Mouse (Mus musculus) midbrain, embryonic 16.5 days (tissue): Measurements from ENCODE around the gene Ywhaq. TPM values are rescaled to one million over a fixed set of nuclear protein-coding genes. Genes with fewer than 3 reads are reported as not detected.

Experiments
- ATAC-seq: fragments of 200-750 bp; cut with Nextera tagmentation; 2 replicates; pipeline ENCODE4 v1.8.0; 2017; ENCODE audit warnings: moderate TSS enrichment
- H3K27ac ChIP-seq: fragments of 300-500 bp; sonication (generic); 2 replicates; pipeline ENCODE4 v1.5.1; 2014; ENCODE audit warnings: mild to moderate bottlenecking, low read length, mixed read lengths
- H3K27me3 ChIP-seq: fragments of 300-500 bp; sonication (generic); 2 replicates; pipeline ENCODE4 v1.6.1; 2014; ENCODE audit warnings: low read depth, low read length, mixed read lengths; ENCODE audit not compliant: control insufficient read depth, insufficient read depth
- H3K36me3 ChIP-seq: fragments of 300-500 bp; sonication (generic); 2 replicates; pipeline ENCODE4 v1.6.1; 2014; ENCODE audit warnings: mild to moderate bottlenecking, low read length, moderate library complexity, mixed read lengths; ENCODE audit not compliant: control insufficient read depth, insufficient read depth
- H3K4me1 ChIP-seq: fragments of 300-500 bp; sonication (generic); 2 replicates; pipeline ENCODE4 v1.6.1; 2014; ENCODE audit warnings: mild to moderate bottlenecking, low read length, mixed read lengths; ENCODE audit not compliant: control insufficient read depth, insufficient read depth
- H3K4me2 ChIP-seq: fragments of 300-500 bp; sonication (generic); 2 replicates; pipeline ENCODE4 v1.6.1; 2014; ENCODE audit warnings: mild to moderate bottlenecking, low read length, mixed read lengths
- H3K4me3 ChIP-seq: fragments of 300-500 bp; sonication (generic); 2 replicates; pipeline ENCODE4 v1.5.1; 2014; ENCODE audit warnings: low read depth, mild to moderate bottlenecking, low read length, moderate library complexity, mixed read lengths
- H3K9ac ChIP-seq: fragments of 300-500 bp; sonication (generic); 2 replicates; pipeline ENCODE4 v1.6.1; 2014; ENCODE audit warnings: low read depth, low read length, mixed read lengths
- H3K9me3 ChIP-seq: fragments of 300-500 bp; sonication (generic); replicated peaks from 2 replicates; pipeline ENCODE4 v1.6.1; 2014; ENCODE audit warnings: mild to moderate bottlenecking, low read length, mixed read lengths; ENCODE audit not compliant: control insufficient read depth, poor library complexity, severe bottlenecking
- WGBS: fragments of 180-500 bp; shearing (Covaris S2); extraction: QIAGEN DNeasy Blood & Tissue Kit; methylation state at CpG from one replicate; pipeline ENCODE4 v1.1.7; 2014; 5-methylcytosine and 5-hydroxymethylcytosine counted together
- polyA plus RNA-seq: library from polyadenylated mRNA; unstranded; fragments of >200 nt; fragmentation: Nextera tagmentation; extraction: Ambion mirVana; gene quantifications from 2 replicates; pipeline ENCODE4 v1.2.1, GENCODE M21; 2015

Gene Ywhaq
- polyA plus RNA-seq, 1 experiment from 2014 or later: 1,279 TPM

DNA sequence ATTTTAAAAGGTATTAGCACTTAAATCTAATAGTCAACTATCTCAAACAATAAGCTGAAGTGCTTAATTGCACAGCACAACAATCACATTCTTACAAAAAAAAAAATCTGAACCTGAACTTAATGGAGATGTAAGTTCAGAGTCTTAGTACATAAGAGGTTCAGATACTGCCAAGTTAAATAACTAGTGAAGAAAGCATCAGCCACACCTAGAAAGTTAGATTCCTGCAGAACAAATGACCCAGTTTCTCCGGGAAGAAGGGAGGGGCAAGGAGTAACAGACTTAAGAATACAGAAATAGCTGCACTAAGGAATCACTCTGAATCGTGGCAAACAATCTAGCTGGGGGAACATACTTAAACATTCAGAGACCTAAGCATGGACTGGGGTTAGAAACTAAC is 54.8 kb downstream of the Ywhaq start:
- Histone ChIP-seq H3K27me3 (no peaks in the 10 kb centered on the region), H3K4me2 (no peak overlapping the region), H3K9me3 (no peaks in the 10 kb centered on the region), H3K4me1 (no peaks in the 10 kb centered on the region), H3K27ac (no peak overlapping the region), H3K9ac (no peak overlapping the region), H3K4me3 (no peak overlapping the region), H3K36me3 (no peaks in the 10 kb centered on the region)
- 88% methylated on average over 2 of the region's 2 CpGs for WGBS
- no peak for ATAC-seq

GRCm38 (mm10) chr12:21353681-21354080 is 63.8 kb downstream of the Ywhaq start:
- no peak overlapping the region for H3K4me3 ChIP-seq
- H3K9ac ChIP-seq: no peak overlapping the region
- 97% methylated on average over 8 of the region's 8 CpGs for WGBS
- H3K27me3 ChIP-seq: no peaks in the 10 kb centered on the region
- H3K27ac ChIP-seq: no peak overlapping the region
- no peak overlapping the region for H3K4me2 ChIP-seq
- no peaks in the 10 kb centered on the region for H3K4me1 ChIP-seq
- no peak for ATAC-seq
- no peaks in the 10 kb centered on the region; the same call in 1 of the 2 replicates for H3K9me3 ChIP-seq
- peaks cover 20% of the 10 kb centered on the region for H3K36me3 ChIP-seq

GRCm38 (mm10) chr12:21350113-21350876 is 67.1 kb downstream of the Ywhaq start:
- no peak for ATAC-seq
- H3K36me3 ChIP-seq: peaks cover 20% of the 10 kb centered on the region
- H3K9ac ChIP-seq: no peak overlapping the region
- no peaks in the 10 kb centered on the region for H3K27me3 ChIP-seq
- H3K27ac ChIP-seq: no peak overlapping the region
- no peak overlapping the region for H3K4me3 ChIP-seq
- no peaks in the 10 kb centered on the region for H3K4me1 ChIP-seq
- H3K9me3 ChIP-seq: no peaks in the 10 kb centered on the region; the same call in 1 of the 2 replicates
- no peak overlapping the region for H3K4me2 ChIP-seq
- 8% methylated on average over 7 of the region's 7 CpGs for WGBS

DNA sequence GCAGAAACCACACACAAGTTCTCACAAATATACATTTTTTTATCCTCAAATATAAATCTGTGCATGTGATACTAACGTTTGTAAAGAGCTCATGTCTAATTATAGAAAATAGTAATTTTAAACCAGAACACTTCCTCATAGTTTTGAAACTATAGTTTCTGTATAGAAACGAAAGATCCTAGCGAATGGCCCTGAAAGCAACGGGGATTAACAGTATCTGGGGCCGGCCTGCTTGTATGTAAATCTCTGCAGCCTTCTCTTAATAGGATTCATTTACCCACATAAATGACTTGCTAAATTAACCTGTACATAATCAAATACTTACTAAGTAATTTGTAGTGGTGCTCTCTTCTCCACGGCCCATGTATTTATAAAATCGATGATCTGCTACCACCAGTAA is 70.5 kb downstream of the Ywhaq start:
- no peak for ATAC-seq

GRCm38 (mm10) chr12:21340674-21341073 is 76.8 kb downstream of the Ywhaq start:
- H3K4me2 ChIP-seq: no peak overlapping the region
- H3K9ac ChIP-seq: no peak overlapping the region
- 93% methylated on average over 5 of the region's 5 CpGs for WGBS
- peaks cover 15% of the 10 kb centered on the region for H3K36me3 ChIP-seq
- H3K4me1 ChIP-seq: no peaks in the 10 kb centered on the region
- no peaks in the 10 kb centered on the region for H3K27me3 ChIP-seq
- no peak overlapping the region for H3K27ac ChIP-seq
- H3K9me3 ChIP-seq: no peaks in the 10 kb centered on the region
- H3K4me3 ChIP-seq: no peak overlapping the region
- ATAC-seq: no peak

More for the DNA sequence above, 70.5 kb downstream of the Ywhaq start:
- Histone ChIP-seq H3K4me2 (no peak overlapping the region), H3K27ac (no peak overlapping the region), H3K27me3 (no peaks in the 10 kb centered on the region), H3K9me3 (no peaks in the 10 kb centered on the region), H3K36me3 (peaks cover 6% of the 10 kb centered on the region), H3K4me3 (no peak overlapping the region), H3K9ac (no peak overlapping the region), H3K4me1 (no peaks in the 10 kb centered on the region)
- 80% methylated on average over 7 of the region's 7 CpGs for WGBS

Other genes with a start within 250 kb of the Ywhaq start
- 89.5 and 91.3 TPM in 2 replicates for gene Cpsf3, start 132.2 kb downstream of the Ywhaq start, polyA plus RNA-seq
- gene Itgb1bp1, start 131.4 kb downstream of the Ywhaq start, polyA plus RNA-seq: 32.4 and 35.0 TPM in 2 replicates
- 29.2 and 32.5 TPM in 2 replicates for gene Iah1, start 101.2 kb downstream of the Ywhaq start, polyA plus RNA-seq
- gene Adam17, start 44.0 kb downstream of the Ywhaq start, polyA plus RNA-seq: 16.0 and 17.8 TPM in 2 replicates